ENCODE assay signal across 8 mouse cellular contexts in genomic region chr2:118548421-118549221, GRCm38 (mm10). TPM values are rescaled to one million over a fixed set of nuclear protein-coding genes. Genes with fewer than 3 reads are reported as not detected.
DNase-seq lines count a peak whose midpoint lies in the region; ATAC-seq lines count a peak whose summit lies in the region.

No protein-coding gene starts in this region.

- H3K9ac ChIP-seq in embryonic facial prominence, embryonic 13.5 days, result peak overlapping the region; percentile 86
- H3K9ac ChIP-seq in intestine, embryonic 14.5 days (ENCODE audit: low read length), result peak overlapping the region; percentile 71

- H3K4me2 ChIP-seq in embryonic facial prominence, embryonic 13.5 days, result peak overlapping the region; percentile 91
- peak overlapping the region; percentile 91 for H3K4me2 ChIP-seq in intestine, embryonic 14.5 days (ENCODE audit: low read length)

- H3K27me3 ChIP-seq in embryonic facial prominence, embryonic 13.5 days, result no peaks in the 10 kb centered on the region
- no peaks in the 10 kb centered on the region for H3K27me3 ChIP-seq in intestine, embryonic 14.5 days (replicated peaks; ENCODE audit: control insufficient read depth, insufficient read depth, low read length)

- no peak for ATAC-seq in embryonic facial prominence, embryonic 13.5 days (ENCODE audit: insufficient number of reproducible peaks, insufficient read depth, low FRiP score, low TSS enrichment, low read depth)
- ATAC-seq in intestine, embryonic 14.5 days (replicated peaks; ENCODE audit: low FRiP score, low TSS enrichment, low read depth), result no peak

- peaks cover 59% of the 10 kb centered on the region for H3K4me1 ChIP-seq in embryonic facial prominence, embryonic 13.5 days
- peaks cover 52% of the 10 kb centered on the region for H3K4me1 ChIP-seq in intestine, embryonic 14.5 days (replicated peaks; ENCODE audit: control insufficient read depth, insufficient read depth, low read length)

- under 1% methylated on average over 18 of the region's 18 CpGs for WGBS in embryonic facial prominence, embryonic 13.5 days
- 0% methylated on average over 18 of the region's 18 CpGs for WGBS in intestine, embryonic 14.5 days

- H3K27ac ChIP-seq in embryonic facial prominence, embryonic 13.5 days, result peak overlapping the region; percentile 76
- H3K27ac ChIP-seq in intestine, embryonic 14.5 days (ENCODE audit: low read depth), result peak overlapping the region; percentile 54; the same call in 1 of the 2 replicates

- peak; percentile 36 for DNase-seq in urinary bladder, adult 2 months (ENCODE audit: low spot score)
- DNase-seq in urinary bladder, postnatal 14 days (ENCODE audit: low spot score), result no peak
- peak; percentile 64 for DNase-seq in intestine, embryonic 14.5 days (ENCODE audit: low spot score)
- peak; percentile 56 for DNase-seq in lung, postnatal 36 days
- peak; percentile 32 to 45 for DNase-seq in thymus, postnatal 10 days (ENCODE audit: low spot score in 2 of 2)
- DNase-seq in frontal cortex, adult 2 months (ENCODE audit: extremely low spot score in 1 of 2, low spot score in 1 of 2), result no peak
- no peak for DNase-seq in spleen, adult 12 weeks (ENCODE audit: low spot score)

- H3K36me3 ChIP-seq in embryonic facial prominence, embryonic 13.5 days, result no peaks in the 10 kb centered on the region
- H3K36me3 ChIP-seq in intestine, embryonic 14.5 days (ENCODE audit: control insufficient read depth, insufficient read depth, low read length), result no peaks in the 10 kb centered on the region

- no peaks in the 10 kb centered on the region for H3K9me3 ChIP-seq in embryonic facial prominence, embryonic 13.5 days
- no peaks in the 10 kb centered on the region for H3K9me3 ChIP-seq in intestine, embryonic 14.5 days (ENCODE audit: control insufficient read depth, low read length)

- H3K4me3 ChIP-seq in embryonic facial prominence, embryonic 13.5 days, result peak overlapping the region; percentile 88
- peak overlapping the region; percentile 78 for H3K4me3 ChIP-seq in intestine, embryonic 14.5 days (ENCODE audit: low read depth, low read length)

RNA-seq across cellular contexts. Expression of gene Bmf, which starts 0.9 kb away (rescaled TPM):
- 11.7 and 14.1 TPM in 2 replicates for polyA plus RNA-seq in urinary bladder, adult 2 months (2012; rRNA removed)
- polyA plus RNA-seq in embryonic facial prominence, embryonic 13.5 days (2015; fragmentation: Nextera tagmentation; extraction: Ambion mirVana), result 4.1 and 4.3 TPM in 2 replicates
- 4.9 and 5.0 TPM in 2 replicates for polyA plus RNA-seq in intestine, embryonic 14.5 days (2014; fragmentation: Nextera tagmentation; extraction: Ambion mirVana)
- polyA plus RNA-seq in frontal cortex, adult 2 months (2012; rRNA removed), result 2.4 and 3.8 TPM in 2 replicates

RNA-seq across cellular contexts. Expression of gene Bub1b, which starts 49.4 kb away (rescaled TPM):
- 2.4 and 2.8 TPM in 2 replicates for polyA plus RNA-seq in urinary bladder, adult 2 months (2012; rRNA removed)
- 78.0 and 79.2 TPM in 2 replicates for polyA plus RNA-seq in embryonic facial prominence, embryonic 13.5 days (2015; fragmentation: Nextera tagmentation; extraction: Ambion mirVana)
- polyA plus RNA-seq in intestine, embryonic 14.5 days (2014; fragmentation: Nextera tagmentation; extraction: Ambion mirVana), result 81.4 and 94.0 TPM in 2 replicates
- polyA plus RNA-seq in frontal cortex, adult 2 months (2012; rRNA removed), result 2.3 and 4.8 TPM in 2 replicates

Comparison
In these comparisons a context has a peak if more than half of its experiments do, and no peak if none do; other contexts are left out.
1. DNase-seq: peak in urinary bladder, adult 2 months (single experiment), intestine, embryonic 14.5 days (single experiment), lung, postnatal 36 days (single experiment) and thymus, postnatal 10 days (2 of 2); none in urinary bladder, postnatal 14 days (single experiment), frontal cortex, adult 2 months (0 of 2) and spleen, adult 12 weeks (single experiment).
2. RNA of gene Bub1b, which starts 49.4 kb away (polyA plus RNA-seq): 81.4 to 94.0 TPM in intestine, embryonic 14.5 days and 78.0 to 79.2 TPM in embryonic facial prominence, embryonic 13.5 days; 2.3 to 4.8 TPM in frontal cortex, adult 2 months and 2.4 to 2.8 TPM in urinary bladder, adult 2 months; every median in the first group is over 10 times any median in the second.